Mouse (Mus musculus) spleen, adult 12 weeks (tissue): ENCODE results near the gene Celf2.
"Not testable (repeated sequence)": the region's sequence is repeated elsewhere in the genome, so short reads cannot be mapped to it uniquely, and the experiment has no call there.

Experiments used
- DNase-seq: peaks from one replicate; pipeline ENCODE4 v3.0.0; 2022; ENCODE audit warnings: low spot score

Celf2 gene

DNA sequence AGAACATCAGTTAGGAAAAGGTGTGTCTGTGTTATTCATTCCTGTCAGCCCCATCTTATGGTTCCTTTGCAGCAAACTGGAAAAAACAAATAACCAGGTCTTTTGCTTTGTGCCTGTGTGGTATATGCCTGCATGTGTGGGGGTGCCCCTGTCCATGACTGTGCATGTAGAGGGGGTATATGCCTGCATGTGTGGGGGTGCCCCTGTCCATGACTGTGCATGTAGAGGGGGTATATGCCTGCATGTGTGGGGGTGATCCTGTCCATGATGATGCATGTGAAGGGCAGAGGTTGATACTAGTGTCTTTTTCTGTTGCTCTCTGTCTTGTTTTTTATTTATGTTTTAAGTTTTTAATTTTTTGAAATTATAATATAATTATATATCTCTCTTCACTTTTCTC is 246.7 kb downstream of the Celf2 start:
- DNase-seq = not testable (repeated sequence)

GRCm38 (mm10) chr2:7260186-7260585 is 249.2 kb downstream of the Celf2 start:
- no peak for DNase-seq

DNA sequence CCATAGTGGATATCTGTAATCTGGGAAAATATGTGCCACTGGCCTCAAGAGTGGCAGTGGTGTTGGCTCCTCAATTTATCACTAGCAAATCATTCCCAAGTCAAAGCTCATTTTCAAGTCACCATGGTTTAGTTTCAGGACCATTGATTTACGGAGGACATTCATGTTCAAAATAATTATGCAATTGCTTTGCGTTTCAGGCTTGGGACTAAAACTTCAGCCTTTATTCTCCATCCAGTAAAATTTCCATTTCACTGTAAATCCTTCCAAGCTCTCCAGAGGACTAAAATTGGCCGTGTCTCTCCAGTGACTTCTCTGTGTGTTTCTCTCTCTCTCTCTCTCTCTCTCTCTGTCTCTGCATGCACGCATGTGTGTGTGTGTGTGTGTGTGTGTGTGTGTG is 249.7 kb downstream of the Celf2 start:
- DNase-seq = no peak

- DNase-seq = no peak
These were observed 253.3 kb downstream of the Celf2 start for GRCm38 (mm10) chr2:7256023-7256422.

GRCm38 (mm10) chr2:7255386-7255785 is 254.0 kb downstream of the Celf2 start:
- DNase-seq = no peak

DNA sequence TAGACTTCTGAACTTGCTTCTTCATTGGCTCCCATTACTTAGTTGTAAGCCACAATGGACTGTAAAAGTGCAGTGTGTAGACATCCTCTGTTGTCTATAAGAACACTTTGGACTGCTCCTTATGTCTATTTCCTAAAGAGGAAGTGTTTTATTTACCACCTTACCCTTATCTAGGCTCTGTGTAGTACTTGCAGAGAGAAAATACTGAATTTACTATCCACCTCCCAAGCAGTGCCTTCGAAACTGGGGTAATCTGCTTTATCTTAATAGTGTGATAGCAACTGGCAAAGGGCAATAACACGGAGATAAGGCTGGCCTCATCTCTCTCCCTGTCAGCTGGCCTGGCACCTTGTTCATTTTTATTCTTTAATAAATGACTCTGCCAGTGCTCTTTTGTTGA is 259.0 kb downstream of the Celf2 start:
- DNase-seq = no peak

DNA sequence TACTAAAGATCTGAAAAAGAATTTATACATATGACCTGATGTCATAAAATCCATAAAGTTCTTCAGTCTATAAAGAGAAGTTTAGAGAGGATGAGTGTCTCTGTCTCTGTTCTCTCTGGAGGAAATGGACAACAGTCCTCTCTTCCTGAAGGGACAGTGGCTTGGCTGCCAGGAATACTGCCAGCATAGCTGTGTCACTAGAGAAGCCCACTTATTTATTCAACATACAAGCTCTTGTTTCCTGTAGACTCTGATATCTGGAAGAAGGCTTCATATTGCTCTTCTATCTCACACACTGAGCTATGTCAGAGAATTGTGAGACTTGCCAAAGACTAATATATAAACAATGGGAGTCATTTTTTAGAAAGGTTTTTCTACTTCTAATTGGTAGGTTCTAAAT is 260.4 kb downstream of the Celf2 start:
- DNase-seq = no peak

GRCm38 (mm10) chr2:7245958-7246774 is 263.2 kb downstream of the Celf2 start:
- no peak for DNase-seq

DNA sequence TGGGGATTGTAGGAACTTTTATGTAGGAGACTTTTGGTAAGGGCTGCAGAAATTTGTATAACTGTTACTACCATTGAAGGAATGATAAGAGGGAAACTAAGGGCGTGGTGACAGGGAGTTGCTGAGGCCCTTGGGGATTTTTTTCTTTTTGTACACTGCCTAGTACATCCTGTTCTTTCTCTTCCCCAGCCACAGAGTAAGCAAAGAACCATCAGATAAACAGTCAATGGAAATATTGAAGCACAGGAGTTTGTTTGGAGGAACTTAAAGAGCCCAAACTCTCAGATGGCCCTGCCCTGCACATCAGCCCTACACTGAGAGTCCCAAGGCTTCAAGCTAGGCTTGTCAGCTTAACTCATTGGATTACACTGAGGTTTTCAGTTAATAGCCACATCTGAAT is 267.2 kb downstream of the Celf2 start:
- DNase-seq = no peak

DNA sequence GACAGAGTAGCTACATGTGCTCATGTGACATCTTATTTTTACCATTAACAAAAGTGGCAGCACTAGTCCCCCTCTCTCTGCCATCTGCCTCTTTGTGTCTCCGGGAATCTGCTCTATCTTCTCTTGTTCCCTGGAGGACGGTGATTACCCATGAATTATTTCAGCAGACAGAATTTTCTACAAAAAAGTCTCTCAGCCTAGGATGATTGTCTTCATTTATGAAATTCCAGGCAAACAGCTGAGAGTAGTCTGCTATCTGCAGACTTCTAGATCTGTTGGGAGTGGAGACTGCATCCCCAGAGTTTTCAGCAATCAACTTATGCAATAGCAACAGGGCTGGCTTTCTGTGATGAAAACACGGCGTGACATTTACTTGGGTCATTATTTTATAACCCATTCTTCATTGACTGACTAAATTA is 267.8 kb downstream of the Celf2 start:
- no peak for DNase-seq

- DNase-seq = no peak
These were observed 272.1 kb downstream of the Celf2 start for GRCm38 (mm10) chr2:7237283-7237682.

DNA sequence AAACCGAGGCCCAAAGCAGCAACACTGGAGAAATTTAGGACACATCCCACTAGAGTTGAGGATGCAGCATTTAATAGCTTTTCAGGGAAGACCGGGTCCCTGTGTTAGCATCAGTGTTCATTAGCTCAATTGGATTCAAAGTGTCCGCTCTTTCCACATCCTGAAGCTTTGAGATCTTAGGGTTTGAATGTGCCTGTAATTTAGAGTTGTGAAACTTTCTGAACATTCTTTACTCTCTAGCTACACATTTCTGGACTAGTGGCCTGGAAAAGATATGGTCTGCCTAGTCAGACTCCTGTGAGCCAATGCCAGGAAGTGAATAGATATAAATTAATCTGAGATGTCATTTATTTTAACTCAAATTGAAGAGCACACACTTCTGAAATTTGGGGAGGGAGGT is 272.9 kb downstream of the Celf2 start:
- DNase-seq = no peak

GRCm38 (mm10) chr2:7235059-7235741 is 274.2 kb downstream of the Celf2 start:
- DNase-seq = no peak

GRCm38 (mm10) chr2:7234587-7234986 is 274.8 kb downstream of the Celf2 start:
- no peak for DNase-seq

GRCm38 (mm10) chr2:7233411-7233810 is 276.0 kb downstream of the Celf2 start:
- DNase-seq = no peak

DNA sequence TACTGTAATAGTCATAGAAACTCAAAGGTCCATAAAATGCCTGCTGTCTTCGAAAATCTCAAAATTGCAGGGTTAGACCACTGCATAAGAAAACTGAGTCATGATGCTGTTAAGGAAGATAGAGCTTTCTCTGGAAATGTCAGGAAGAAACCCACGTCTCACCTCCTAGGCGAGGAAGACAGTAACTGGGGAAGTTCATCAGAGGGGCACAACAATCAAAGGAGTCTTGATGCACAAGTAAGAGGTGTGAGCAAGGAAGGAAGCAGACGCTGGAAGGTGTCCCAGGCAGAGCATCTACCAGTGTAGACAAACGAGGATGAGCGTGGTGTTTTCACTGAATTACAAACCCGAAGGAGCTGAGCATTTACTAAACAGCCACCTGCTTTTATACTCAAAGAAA is 282.6 kb downstream of the Celf2 start:
- no peak for DNase-seq

DNA sequence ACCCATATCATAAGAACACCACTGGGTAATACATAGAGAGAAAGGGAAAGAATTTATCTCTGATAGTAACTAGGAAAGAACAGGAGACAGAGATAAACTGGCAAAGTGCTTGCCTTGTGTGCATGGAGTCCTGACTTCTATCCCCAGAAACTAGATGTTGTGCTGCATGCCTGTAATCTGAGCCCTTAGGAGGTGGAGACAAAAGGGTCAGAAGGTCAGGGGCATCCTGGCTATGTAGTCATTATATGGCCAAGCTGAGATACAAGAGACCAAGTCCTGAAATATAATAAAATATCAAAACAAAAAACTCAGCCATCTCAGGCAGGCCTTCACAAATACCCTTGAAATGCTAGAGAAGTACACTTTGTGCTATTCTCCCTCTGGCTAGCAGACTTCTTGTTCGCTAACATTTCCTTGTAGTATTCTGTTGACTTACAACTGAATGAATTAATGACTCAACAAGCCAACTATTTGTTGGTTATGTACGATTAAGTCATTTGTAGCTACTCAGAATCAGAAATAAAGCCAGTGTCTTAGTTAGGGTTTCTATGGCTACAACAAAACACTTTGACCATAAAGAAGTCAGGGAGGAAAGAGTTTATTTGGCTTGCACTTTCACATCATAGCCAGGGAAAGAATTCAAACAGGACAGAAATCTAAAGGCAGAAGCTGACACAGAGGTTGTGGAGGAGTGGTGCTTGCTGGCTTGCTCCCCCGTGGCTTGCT is 284.9 kb downstream of the Celf2 start:
- no peak for DNase-seq

DNA sequence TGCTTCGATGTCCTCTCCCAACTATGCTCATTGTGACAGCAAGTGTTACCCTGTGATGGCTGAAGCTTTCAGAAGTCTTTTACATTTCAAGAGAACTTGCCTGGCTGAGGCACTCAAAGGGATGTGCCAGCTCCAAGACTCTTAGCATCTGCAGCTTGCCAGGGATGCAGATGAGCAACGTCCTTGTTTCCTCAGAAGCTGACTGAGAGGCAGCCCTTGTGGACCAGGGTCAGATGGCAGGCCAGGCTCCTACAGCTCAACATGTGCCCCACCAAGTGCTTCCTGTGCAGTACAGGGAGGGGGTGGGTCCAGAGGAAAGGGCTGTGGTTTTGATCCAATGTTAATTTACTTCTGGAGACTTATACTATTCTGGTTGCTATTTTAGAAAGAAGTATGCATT is 285.8 kb downstream of the Celf2 start:
- DNase-seq = no peak

DNA sequence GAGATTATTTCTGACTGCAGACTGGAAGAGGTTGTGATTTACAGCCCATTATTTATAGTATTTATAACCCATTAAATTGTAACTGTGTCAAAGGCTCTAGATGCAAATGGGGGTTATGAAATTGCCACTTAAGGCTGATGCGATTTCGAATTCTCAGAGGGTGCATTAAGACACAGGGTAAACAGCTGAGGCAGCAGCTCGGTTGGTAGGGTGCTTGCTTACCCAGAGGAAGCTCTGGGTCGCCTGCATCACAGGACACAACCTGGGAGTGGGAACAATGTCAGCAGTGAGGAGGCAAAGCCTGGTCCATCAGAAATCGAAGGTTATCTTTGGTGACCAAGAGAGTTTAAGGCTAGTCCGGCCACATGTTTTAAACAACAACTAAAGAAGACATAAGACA is 286.5 kb downstream of the Celf2 start:
- no peak for DNase-seq

DNA sequence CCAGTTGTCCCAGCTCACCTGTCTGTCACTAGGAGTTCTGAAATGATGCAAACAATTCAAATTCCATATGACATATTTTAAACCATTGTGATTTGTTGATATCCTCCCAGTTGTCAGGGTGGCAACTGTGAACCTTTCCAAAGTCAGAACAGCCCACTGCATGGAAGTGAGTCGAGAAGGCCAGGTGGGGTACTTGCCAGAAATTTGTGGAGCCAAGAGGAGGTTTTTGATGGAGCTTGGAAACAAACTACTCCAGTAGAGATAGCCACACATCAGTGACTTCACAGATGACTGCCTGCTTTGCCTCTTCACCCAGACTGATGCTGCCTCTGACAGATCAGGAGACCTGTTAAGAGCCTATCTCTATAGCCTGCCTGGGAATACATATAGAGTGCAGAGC is 287.5 kb downstream of the Celf2 start:
- DNase-seq = no peak

GRCm38 (mm10) chr2:7218101-7218500 is 291.3 kb downstream of the Celf2 start:
- no peak for DNase-seq

- no peak for DNase-seq
These were observed 301.5 kb downstream of the Celf2 start for GRCm38 (mm10) chr2:7207691-7208504.
